Mouse (Mus musculus) adrenal gland, adult 18-20 months (tissue): ENCODE data around the gene 1700025G04Rik. TPM values are rescaled to one million over a fixed set of nuclear protein-coding genes. Genes with fewer than 3 reads are reported as not detected.
"Not testable (repeated sequence)": the region's sequence is repeated elsewhere in the genome, so short reads cannot be mapped to it uniquely, and the experiment has no call there.

Experiments
- DNase-seq, 2 experiments: peaks; one replicate each; pipeline ENCODE4 v3.0.0; 2021 to 2022; ENCODE audit warnings: low spot score in 2 of 2
- total RNA-seq, 2 experiments: library from RNA; stranded (reverse); gene quantifications; 1 replicate in 1 of 2; 2 replicates in 1 of 2; pipeline ENCODE4 v1.2.3; 2021

1700025G04Rik gene
- total RNA-seq, 2 experiments from 2014 or later, result 64.0 to 114 TPM

DNA sequence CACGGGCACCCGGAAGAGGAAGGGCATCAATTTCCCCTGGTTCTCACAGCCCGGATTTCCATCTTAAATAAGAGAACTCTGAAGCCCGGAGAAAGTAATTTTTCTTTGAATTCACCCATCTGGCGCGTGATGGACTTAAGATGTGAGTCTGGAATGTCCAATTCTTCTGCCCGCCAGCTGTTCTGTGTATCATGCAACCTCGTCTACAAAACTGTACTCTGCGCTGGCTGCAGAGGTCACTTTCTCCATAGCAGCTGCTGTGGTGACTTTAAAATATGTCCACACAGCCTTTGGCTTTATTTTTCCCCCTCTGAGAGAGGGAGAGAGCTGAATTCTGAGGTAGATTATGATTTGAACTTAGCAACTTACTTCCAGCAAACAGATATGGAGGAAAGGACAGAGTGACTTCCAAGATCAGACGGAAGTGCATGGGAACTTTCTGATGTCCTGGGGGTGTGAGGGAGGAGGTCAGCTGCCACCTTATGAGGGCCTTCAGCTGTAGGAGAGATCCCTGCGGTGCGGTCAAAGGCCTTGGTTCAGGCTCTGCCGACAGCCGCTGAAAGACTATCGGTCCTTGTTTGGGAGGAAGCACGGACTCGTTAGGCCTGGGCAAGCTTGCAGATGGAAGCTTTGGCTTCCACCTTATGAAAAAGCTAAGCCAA lies 226.7 kb downstream of the 1700025G04Rik start:
- no peak for DNase-seq

DNA sequence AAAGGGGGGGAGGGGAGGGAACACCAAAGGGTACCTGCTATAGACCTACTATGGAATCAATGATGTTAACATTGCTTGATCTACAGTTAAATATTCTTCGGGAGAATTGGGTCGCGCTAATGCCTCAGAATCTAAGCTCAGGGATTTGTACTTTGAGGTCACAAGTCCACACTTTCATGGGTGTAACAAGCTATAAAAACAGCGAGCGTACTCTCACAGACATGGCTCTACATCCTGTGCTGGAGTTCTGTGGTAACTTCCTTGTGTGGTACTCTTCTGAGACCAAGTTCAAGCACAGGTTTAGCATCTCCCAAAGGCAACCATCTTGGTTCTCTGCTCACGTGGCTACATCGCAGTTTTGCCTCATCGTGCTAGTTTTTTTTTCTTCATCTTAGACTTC lies 227.8 kb downstream of the 1700025G04Rik start:
- no peak for DNase-seq

DNA sequence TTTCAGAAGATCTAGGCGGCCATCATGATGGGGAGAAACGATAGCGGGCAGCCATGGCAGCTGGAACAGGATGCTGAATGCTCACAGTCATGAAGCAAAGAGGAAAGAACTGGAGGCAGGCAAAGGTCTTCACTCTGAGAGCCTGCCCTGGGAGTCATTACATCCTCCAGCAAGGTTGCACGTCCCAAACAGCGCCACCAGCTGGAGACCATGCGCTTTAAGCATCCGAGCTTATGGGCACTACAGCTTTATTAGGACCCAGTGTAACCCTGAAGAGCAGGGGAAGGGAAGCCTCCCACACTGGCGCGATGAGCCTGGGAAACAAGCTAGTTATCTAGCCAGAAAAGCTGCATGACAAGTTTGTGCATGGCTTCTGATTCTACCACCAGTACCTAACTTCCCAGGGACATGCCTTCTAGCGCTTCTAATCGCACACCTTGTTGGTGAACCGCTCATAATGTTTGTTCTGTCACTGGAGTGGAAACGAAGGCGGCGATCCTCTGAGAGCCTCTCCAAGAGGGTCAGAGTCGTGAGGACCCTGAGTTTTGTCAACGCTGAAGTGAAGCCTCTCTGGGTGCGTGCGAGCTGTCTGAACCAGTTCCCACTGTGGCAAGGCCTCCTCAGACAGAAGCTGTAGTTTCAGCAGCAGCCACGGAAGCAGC lies 228.5 kb downstream of the 1700025G04Rik start:
- no peak for DNase-seq

DNA sequence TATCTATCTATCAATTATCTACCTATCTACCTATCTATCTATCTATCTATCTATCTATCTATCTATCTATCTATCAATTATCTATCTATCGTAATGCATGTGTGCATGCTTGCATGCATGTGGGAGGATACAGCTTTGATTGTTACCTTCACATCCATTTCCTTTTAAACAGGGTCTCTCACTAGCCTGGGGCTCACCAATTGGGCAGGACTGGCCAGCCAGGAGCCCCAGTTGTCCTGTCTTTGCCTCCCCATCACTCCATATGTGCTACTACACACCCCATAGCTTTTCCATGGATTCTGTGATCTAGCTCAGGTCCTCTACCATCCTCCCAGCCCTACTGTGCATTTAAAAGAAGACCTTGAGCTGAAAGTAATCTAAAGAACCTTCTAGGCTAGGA lies 231.5 kb downstream of the 1700025G04Rik start:
- DNase-seq, result no peak

DNA sequence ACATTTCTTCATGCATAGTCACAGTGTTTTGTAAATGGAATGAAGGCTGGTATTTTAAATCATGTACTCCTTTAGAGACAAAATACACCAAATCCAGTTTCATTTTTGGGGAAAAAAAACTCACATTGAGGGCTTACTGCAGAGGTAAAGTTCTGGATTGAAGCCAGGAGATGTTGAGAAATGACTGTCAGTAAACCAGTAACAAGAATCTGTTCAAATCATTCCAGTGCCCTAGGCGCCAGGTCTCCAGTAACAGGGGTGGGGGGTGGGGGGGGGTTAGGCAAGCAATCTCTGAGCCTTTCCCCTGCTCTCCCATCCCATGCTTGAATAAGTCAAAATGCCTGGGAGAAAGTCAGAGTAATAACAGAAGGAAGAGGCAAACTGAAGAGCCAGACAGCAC lies 234.4 kb downstream of the 1700025G04Rik start:
- no peak for DNase-seq

DNA sequence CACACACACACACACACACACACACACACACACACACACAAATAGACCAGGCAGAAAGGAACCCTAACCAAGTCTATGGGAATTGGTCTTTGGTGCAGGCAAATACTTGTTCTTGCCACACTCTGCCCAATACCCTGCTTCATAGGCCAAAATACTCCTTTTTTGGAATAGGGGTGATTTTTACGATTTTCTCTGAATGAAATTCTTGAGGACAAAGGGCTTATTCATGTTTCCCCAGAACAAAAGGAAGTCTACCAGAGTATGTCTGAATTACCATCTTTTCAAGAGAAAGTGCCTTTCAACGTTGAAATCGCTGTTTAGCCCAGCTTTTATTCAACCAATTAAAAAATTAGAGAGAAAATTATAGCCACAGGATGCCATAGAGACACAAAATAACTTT lies 237.9 kb downstream of the 1700025G04Rik start:
- no peak for DNase-seq

DNA sequence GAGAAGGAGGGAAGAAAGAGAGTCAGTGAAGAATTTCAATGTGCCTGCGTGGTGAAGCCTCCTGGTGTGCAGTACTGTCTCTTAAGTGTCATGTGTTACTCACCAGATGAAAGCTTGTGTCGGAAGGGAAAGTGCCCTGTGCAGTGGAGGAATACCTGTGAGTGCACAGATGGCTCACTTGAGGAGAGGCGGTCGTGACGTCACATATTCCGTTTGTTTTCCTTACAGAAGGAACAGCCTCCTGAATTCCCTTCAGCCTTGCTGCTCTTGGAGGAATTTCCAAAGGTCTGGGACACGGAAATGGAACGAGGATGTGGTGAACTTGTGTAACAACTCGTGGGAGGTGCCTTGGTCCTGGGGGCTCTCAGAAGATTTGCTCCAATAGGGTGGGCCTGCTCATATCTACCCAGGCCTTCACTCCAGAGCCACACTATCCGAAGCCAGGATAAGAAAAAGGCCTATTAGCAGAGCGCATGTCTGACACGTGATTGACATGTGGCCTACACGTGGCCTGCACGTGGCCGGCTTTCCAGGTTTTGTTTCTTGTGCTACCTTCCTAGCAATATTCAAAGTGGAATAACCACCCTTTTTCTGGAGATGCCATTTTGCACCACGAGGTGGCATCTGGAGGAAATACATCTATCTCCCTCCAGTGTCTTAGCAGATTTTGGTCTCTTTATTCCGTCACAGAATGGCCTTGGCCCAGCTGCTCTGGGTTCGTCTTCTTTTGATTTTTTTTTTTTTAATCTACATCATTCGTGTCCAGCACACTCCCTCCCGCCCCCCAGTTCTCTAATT lies 238.7 kb downstream of the 1700025G04Rik start:
- DNase-seq, result no peak

DNA sequence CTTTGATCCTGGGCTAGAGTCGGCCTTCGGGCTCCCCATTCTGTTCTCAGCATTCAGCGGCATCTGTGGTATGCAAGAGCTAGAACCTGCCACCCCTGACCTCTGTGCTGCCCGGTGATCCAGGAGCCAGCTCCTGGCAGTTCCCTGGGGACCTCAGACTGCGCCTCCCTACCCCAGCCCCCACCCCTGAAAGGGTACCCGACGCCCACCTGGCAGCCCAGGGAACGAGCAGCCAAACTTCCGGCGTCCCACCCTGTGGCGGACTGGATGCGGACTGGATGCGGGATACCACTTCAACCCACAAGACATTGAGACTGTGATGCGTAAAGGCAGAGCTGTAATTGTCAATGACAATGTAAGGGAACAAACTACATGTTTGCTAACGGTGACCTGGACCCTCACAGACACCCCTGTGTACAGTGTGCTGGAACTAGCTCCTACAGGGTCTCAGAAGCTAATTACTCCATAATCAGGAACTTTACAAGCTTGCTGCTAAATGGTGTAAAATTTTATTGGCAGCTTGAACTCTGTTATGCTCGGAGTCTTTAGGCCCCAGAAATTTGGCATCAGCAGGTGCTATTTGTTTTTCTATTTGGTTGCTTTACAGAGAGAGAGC lies 239.8 kb downstream of the 1700025G04Rik start:
- DNase-seq, result no peak

DNA sequence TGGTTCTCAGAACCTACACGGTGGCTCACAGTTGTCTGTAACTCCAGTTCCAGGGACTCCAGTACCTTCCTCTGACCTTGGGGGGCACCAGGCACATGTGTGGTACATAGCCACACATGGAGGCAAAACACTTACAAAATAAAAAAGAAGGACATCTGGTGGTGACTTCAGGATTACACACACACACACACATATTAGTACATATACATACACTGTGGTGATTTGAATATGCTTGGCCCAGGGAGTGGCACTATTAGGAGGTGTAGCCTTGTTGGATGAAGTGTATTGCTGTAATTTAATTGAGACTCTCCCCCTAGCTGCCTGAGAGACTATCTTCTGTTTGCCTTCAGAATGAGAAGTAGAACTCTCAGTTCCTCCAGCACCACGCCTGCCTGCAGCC lies 241.6 kb downstream of the 1700025G04Rik start:
- DNase-seq, result no peak

DNA sequence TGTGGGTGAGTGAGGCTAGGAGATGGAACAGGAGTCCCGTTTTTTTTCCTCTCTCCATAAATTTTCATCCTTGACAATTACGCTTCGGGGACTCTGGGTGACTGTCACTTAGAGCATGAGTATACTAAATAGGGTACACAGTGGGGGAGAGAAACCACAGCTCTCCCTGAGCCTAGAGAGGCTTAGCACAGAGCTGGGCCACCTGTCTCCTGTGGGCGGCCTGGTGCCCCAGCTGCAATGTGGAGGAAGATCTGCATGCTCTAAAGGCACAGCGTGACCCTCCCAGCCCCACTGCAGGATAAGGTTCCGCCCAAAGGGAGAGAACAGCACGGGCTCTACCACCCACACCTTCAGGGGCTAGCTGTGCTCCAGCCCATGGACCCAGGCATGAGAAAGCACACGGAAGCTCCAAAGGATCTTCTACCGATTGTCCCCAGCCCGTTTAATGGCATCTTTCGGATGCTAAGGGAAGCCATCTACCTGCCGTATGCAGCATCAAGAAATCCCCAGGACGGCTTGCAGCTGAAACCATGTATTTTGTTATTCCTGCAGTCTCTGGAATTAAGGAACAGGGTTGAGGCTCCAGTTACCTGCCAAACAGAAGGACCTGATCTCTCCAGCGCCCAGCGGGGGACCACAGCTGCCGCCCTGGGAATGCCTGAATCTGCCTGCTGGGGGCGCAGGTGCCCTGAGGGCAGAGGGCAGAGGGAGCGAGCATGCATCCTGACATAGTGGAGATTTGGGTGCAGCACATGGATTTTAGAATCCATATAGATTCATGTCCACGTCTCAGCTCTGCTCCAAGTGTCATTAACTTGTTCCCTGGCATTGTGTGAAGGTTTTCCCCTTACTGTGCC lies 243.8 kb downstream of the 1700025G04Rik start:
- no peak for DNase-seq

DNA sequence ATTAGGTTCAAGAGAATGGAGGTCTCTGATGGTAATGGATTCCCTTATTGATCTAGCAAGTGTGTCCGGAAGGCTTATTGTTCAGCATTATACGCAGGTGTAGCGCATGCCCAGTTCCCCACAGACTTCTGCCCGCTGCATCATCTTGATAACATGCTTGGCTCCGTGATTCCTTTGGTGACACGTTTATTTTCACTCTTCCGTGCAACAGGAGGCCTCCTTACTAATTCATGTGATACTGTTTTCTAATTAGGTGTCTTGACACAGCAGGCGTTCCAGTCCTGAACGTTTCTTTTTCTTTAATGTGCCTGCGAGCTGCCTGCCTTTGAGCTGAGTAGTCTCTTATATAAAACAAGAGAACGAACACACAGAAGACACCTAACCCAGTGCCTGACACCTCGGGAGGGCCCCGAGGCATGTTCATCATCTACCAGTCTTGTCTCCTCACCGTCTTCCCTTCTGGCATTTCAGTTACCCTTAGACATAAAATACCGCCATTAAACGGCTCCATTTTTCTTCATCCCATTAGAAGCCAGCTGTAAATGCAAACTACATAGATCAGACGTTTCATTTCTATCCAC lies 244.6 kb downstream of the 1700025G04Rik start:
- DNase-seq, result no peak

DNA sequence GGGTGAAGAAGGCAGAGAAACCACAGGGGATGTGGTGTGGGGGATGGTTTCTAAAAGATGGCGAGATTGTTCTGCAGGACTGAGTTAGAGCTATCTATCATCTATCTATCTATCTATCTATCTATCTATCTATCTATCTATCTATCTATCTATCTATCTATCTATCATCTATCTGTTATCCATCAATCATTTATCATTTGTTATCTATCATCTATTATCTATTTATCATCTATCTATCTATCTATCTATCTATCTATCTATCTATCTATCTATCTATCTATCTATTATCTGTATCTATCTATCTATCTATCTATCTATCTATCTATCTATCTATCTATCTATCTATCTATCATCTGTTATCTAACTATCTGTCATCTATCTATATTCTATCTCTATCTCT lies 249.6 kb downstream of the 1700025G04Rik start:
- not testable (repeated sequence) for DNase-seq

DNA sequence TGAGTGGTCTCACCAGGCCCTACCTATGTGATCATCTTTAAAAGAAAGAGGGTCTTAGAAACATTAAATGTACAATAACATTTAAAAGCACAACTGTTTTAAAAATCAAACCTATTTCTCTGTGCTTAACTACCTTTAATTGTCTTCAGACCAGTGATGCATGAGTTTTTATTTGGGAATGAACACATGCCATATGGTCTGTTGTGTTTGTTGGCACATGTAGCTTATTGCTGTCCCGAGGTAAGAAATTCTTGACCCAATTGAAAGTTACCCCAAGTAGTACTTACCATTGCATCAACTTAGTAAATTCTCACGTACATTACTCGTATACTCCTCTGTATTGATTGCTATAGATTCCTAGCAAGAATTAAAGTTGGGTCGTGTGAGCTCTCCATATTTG lies 254.7 kb downstream of the 1700025G04Rik start:
- no peak for DNase-seq

DNA sequence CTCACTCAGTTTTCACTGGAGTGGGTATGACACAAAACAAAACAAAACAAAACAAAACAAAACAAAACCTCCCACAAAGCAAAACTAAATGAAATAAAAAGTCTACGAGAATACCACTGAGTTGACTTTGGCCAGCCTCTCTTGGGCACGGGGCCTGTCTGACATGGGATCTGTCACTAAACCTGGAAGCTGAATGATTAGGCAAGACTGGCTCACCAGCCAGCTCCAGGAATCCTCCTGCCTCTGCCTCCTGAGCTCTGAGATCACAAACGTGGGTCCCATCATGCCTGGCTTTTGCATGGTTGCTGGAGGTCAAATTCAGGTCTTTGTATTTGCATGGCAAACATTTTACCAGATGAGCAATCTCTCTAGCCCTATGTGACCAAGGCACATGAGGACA lies 258.1 kb downstream of the 1700025G04Rik start:
- no peak for DNase-seq

DNA sequence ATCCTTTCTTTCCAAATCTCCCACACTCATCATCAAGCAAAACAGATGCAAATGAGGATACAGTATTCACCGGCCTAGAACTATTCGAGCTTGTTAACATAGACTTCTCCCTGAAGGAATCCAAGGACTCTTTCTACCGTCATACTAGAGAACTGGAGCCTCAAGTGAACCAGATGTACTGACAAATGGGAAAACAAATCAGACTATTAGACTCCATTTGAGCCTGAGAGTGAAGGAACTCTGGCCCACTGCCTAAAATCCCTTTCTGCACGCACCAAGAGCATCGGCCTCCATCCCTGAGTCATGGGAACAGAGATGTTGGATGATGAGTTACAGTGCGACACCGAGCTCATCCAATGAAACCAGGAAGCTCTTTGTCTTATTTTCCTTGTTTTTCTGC lies 264.9 kb downstream of the 1700025G04Rik start:
- no peak for DNase-seq

DNA sequence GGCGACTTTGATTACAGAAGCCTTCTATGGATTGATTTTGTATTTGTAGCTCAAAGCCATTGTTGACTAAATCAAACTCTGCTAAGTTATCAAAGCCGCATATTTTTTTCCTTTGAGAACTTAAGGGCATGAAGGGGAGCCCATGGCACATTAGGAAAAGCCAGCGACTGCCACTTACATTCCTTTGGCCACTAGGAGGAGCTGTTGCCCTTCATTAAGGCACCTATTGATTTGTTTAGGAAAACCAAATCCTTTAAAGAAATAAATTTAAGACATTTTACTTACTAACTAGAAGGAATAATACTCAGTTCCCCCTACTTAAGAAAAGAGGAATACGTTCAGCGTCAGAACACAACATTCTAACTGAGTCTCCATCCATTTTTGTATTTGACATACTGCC lies 269.5 kb downstream of the 1700025G04Rik start:
- DNase-seq, result peak; percentile 65 to 70

DNA sequence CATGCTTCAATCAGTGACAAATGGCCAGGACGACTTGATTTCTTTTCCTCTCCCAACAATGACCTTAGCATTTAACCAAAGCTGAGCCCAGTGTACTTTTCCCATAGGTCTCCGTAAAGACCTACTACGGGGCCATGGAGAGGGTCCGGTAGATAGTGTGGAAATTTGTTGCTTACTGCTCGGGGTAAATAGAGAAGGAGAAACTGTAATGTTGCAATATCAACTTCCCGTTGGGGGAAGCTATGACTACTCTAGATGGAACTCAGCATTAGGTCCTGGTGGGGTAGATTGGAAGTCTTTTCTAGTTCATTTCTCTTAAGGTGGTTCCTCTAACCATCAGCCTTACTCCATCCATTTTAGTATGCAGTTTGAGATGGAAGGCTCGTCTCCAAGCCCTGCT lies 270.7 kb downstream of the 1700025G04Rik start:
- no peak for DNase-seq

DNA sequence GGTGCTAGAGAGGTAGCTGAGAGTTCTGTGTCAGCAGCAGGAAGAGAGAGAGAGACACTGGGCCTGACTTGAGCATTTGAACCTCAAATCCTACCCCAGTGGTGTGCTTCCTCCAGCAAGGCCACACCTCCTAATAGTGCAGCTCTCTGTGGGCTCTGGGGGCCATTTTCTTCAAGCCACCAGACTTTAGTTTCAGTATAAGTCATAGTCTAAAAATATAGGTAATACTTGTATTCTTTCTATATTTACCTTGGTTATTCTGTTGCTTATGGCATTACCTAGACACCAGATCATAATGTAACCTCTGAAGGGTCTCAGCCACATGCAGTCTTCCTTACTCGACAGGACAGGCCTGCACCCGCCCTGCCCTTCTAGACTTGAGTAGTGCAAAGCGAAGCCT lies 273.9 kb downstream of the 1700025G04Rik start:
- no peak for DNase-seq

DNA sequence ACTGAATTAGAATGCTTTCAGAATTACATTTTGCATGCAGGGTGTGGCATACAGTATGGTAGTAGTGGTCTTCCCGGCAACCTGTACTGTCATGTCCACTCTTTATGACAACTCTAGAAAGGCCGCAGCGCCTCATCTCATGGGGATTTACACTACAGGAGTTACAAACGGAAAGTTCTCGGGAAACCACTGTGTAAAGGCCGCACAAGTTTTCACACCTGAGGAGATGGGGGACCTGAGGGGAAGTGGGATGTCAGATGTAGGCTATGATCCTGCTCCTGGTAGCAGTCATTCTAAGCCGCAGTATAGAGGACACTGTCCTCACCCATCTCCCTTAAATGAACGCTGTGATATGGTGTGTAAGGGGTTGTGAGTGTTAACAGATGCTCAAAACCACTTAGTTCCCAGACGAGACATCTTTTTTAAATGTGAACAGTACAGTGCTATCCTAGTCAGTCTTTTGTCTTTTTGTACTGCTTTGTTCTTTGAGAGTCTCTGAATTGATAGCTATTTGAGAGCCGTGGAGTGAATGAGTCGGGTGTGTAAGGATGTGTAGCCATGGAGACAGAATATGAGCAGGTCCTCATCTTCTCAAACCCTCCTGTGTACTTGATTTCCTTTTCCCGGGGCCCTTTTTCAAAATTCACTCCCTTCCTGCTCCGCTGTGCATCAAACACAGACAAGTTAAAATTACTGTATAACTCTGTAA lies 277.8 kb downstream of the 1700025G04Rik start:
- no peak for DNase-seq

DNA sequence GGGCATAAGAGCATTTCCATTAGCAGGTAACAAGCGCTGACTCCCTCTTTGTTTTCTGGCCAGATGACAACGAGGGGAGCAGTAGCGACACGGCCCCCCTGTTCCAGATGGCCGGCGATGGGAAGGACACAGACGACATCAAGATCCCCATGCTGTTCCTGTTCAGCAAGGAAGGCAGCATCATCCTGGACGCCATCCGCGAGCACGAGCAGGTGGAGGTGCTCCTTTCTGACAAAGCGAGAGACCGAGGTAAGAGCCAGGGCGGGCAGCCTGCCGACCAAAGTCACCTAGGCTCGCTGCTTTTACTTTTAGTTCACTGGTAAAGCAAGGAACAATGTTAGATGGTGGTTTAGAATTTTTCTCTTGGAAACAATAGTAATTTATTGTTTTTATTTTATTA lies 278.5 kb downstream of the 1700025G04Rik start:
- no peak for DNase-seq
